Mouse (Mus musculus) retina, adult 2 months (tissue): ENCODE measurements at regions not wholly inside any gene's neighbourhood (a gene's known extent, or its start where the extent isn't known, plus 50 kb on each side); places are given as distances from the start of the nearest gene placed in this dataset.

ENCODE experiments used
- DNase-seq: peaks from one replicate; pipeline ENCODE4 v3.0.0-alpha.2; 2012; ENCODE audit warnings: low read depth, low spot score

DNA sequence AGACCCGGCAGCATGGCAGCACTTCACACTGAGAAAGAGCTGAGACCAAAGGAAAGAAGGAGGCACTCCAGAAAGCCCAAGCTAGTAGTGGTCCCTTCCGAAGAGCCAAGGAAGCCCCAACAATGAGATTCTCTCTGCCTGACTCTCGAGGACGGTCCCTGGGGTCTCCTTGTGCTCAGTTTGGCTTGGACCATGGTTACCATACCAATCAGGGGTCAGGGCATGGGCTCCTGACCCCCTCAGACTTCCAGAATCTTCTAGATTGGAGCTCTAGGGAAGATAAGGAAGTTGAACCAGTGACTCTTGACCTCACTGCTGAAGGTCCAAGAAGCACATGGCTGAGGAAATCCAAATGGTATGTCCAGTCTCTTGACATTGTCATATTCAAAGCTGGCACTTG, 53.0 kb upstream of the Cplx2 start:
- DNase-seq: no peak

DNA sequence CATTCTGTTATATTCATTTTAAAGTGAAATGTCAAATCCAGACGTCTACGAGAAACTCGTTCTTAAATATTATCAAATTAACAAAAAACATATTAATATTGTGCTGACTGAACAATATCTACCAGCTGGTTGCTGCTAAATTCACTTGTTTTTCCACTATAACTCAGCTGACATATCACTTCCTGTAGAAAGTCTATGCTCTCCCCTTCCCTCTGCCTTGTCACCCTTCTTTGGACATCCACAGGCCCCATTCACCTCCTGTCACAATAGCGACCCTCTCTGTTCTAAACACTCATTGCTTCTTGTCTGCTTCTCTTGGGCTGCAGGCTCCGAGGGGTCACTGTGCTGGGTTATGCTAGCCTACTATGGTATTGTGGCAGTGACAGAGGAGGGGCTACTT, 52.5 kb upstream of the Cplx2 start:
- no peak for DNase-seq

DNA sequence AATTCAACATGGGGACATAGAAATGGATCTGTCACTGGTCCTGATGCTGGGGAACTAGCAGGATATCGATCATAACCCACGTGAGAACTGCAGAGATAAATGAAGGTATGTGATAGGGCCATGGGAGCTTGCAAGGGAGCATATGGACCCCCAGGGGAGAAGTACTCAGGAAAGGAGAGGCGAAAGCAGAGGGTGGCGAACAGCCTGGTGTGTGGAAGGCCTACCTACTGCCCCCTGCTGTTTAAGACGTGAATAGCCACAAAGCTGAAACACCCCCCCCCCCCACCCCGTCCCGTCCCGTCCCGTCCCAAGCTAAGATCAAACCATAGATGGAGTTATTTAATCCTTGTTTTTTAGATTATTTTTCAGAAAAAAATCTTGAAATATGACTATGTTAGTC, 50.9 kb upstream of the Cplx2 start:
- no peak for DNase-seq

DNA sequence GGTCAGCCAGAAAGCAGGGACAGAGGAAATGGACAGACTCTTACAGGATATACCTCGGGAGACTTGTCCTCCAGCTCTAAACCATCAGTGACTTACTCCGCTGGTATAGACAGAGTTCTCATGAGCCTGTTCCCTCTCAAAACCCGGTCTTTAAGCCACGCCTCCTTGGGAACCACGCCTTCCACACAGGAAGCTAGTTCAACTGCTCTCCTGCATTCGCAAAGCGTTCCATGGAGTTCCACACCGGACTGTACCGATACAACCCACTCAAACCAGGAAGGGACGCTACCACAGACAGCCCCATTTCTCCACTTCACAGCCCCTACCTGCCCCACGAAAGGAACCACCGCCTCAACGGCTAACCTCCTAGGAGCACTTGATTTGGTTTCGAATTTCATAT, 50.1 kb upstream of the Cplx2 start:
- no peak for DNase-seq
